Mouse (Mus musculus) CH12.LX (cell line): ENCODE measurements around the gene Zkscan8. TPM values are rescaled to one million over a fixed set of nuclear protein-coding genes. Genes with fewer than 3 reads are reported as not detected.

Source experiments
- DNase-seq: peaks from one replicate; pipeline ENCODE4 v3.0.0-alpha.2; 2013; ENCODE audit errors: extremely low read depth
- H3K27ac ChIP-seq: 2 replicates; pipeline ENCODE4 v1.5.1; 2012; ENCODE audit warnings: low read depth, mild to moderate bottlenecking, control low read depth, moderate library complexity; ENCODE audit not compliant: insufficient read depth
- H3K27me3 ChIP-seq: replicated peaks from 2 replicates; pipeline ENCODE3; 2012; ENCODE audit warnings: inconsistent platforms
- H3K36me3 ChIP-seq, 2 experiments: replicated peaks in 1 of 2; 2 replicates each; pipeline versions ENCODE3 to v1.6.1; 2012; ENCODE audit warnings: inconsistent platforms in 1 of 2, low read length in 1 of 2, mild to moderate bottlenecking in 1 of 2, mixed read lengths in 1 of 2, moderate library complexity in 1 of 2; ENCODE audit not compliant: control insufficient read depth in 1 of 2, insufficient read depth in 1 of 2
- H3K4me1 ChIP-seq, 2 experiments: 2 replicates each; pipeline ENCODE4 v1.6.1; 2012; ENCODE audit warnings: inconsistent platforms in 1 of 2, moderate library complexity in 1 of 2; ENCODE audit not compliant: insufficient read depth in 2 of 2, control insufficient read depth in 1 of 2
- H3K4me2 ChIP-seq: 2 replicates; pipeline ENCODE4 v1.6.1; 2012; ENCODE audit warnings: low read depth, mild to moderate bottlenecking, control low read depth; ENCODE audit not compliant: poor library complexity, insufficient read depth, severe bottlenecking
- H3K4me3 ChIP-seq, 3 experiments: fragments of 150-350 bp in 1 of 3; sonication (generic) in 1 of 3; replicated peaks in 1 of 3; 2 replicates each; pipeline versions ENCODE3 to v1.5.1; 2011 to 2012; ENCODE audit warnings: low read depth in 2 of 3, low read length in 2 of 3, mild to moderate bottlenecking in 2 of 3, moderate library complexity in 2 of 3, control low read depth in 1 of 3, improper control_type of control experiment in 1 of 3, inconsistent platforms in 1 of 3, mixed read lengths in 1 of 3; ENCODE audit not compliant: poor library complexity in 1 of 3
- H3K79me2 ChIP-seq: replicated peaks from 2 replicates; pipeline ENCODE4 v1.6.1; 2012; ENCODE audit warnings: mild to moderate bottlenecking, moderate library complexity; ENCODE audit not compliant: control insufficient read depth, poor library complexity, insufficient read depth, severe bottlenecking; ENCODE audit errors: extremely low read depth
- H3K9ac ChIP-seq: 2 replicates; pipeline ENCODE4 v1.6.1; 2012; ENCODE audit warnings: low read depth, mild to moderate bottlenecking, control low read depth, moderate library complexity; ENCODE audit not compliant: insufficient read depth
- H3K9me3 ChIP-seq: replicated peaks from 2 replicates; pipeline ENCODE3; 2012; ENCODE audit warnings: low read length, inconsistent platforms, mixed read lengths
- BHLHE40 ChIP-seq: IDR thresholded peaks from 2 replicates; pipeline ENCODE4 v1.6.1; 2011; ENCODE audit warnings: mild to moderate bottlenecking, low read depth, low read length, improper control_type of control experiment
- CHD1 ChIP-seq: IDR thresholded peaks from 2 replicates; pipeline ENCODE4 v1.6.1; 2012; ENCODE audit warnings: low read depth, low read length, improper control_type of control experiment, inconsistent platforms
- E2F4 ChIP-seq: IDR thresholded peaks from 2 replicates; pipeline ENCODE4 v1.6.1; 2011; ENCODE audit warnings: low read depth, low read length, improper control_type of control experiment; ENCODE audit not compliant: insufficient replicate concordance
- ELF1 ChIP-seq: IDR thresholded peaks from 2 replicates; pipeline ENCODE4 v1.6.1; 2014; ENCODE audit warnings: low read depth, mild to moderate bottlenecking, inconsistent platforms, low read length, improper control_type of control experiment
- EP300 ChIP-seq: IDR thresholded peaks from 2 replicates; pipeline ENCODE4 v1.6.1; 2011; ENCODE audit warnings: low read length, improper control_type of control experiment
- GABPA ChIP-seq: IDR thresholded peaks from 2 replicates; pipeline ENCODE4 v1.6.1; 2012; ENCODE audit warnings: low read depth, low read length, improper control_type of control experiment, inconsistent platforms; ENCODE audit not compliant: insufficient replicate concordance
- HCFC1 ChIP-seq: IDR thresholded peaks from 2 replicates; pipeline ENCODE4 v1.6.1; 2012; ENCODE audit warnings: low read depth, mild to moderate bottlenecking, inconsistent platforms, low read length, improper control_type of control experiment
- IRF4 ChIP-seq: IDR thresholded peaks from 2 replicates; pipeline ENCODE4 v1.6.1; 2014; ENCODE audit warnings: low read depth, mild to moderate bottlenecking, inconsistent platforms, low read length, improper control_type of control experiment
- JUN ChIP-seq: IDR thresholded peaks from 2 replicates; pipeline ENCODE4 v1.6.1; 2011; ENCODE audit warnings: low read depth, mild to moderate bottlenecking, low read length, improper control_type of control experiment, moderate library complexity; ENCODE audit not compliant: insufficient read depth
- JUND ChIP-seq: conservative IDR thresholded peaks from 2 replicates; pipeline ENCODE4 v1.6.1; 2011; ENCODE audit warnings: low read depth, low read length, improper control_type of control experiment
- MAX ChIP-seq: IDR thresholded peaks from 2 replicates; pipeline ENCODE4 v1.6.1; 2011; ENCODE audit warnings: low read length, improper control_type of control experiment
- MEF2A ChIP-seq: IDR thresholded peaks from 2 replicates; pipeline ENCODE4 v1.6.1; 2014; ENCODE audit warnings: low read depth, mild to moderate bottlenecking, inconsistent platforms, low read length, improper control_type of control experiment, borderline replicate concordance
- PAX5 ChIP-seq: IDR thresholded peaks from 2 replicates; pipeline ENCODE4 v1.6.1; 2012; ENCODE audit warnings: low read length, inconsistent platforms, mixed read lengths
- POLR2A ChIP-seq: IDR thresholded peaks from 2 replicates; pipeline ENCODE4 v1.6.1; 2011; ENCODE audit warnings: low read depth, mild to moderate bottlenecking, improper control_type of control experiment, low read length
- RAD21 ChIP-seq: IDR thresholded peaks from 2 replicates; pipeline ENCODE4 v1.6.1; 2011; ENCODE audit warnings: low read depth, mild to moderate bottlenecking, low read length, improper control_type of control experiment, moderate library complexity
- SMC3 ChIP-seq: IDR thresholded peaks from 2 replicates; pipeline ENCODE4 v1.6.1; 2011; ENCODE audit warnings: low read depth, low read length, improper control_type of control experiment
- UBTF ChIP-seq: IDR thresholded peaks from 2 replicates; pipeline ENCODE4 v1.6.1; 2012; ENCODE audit warnings: low read depth, mild to moderate bottlenecking, inconsistent platforms, low read length, improper control_type of control experiment, moderate library complexity
- USF1 ChIP-seq: IDR thresholded peaks from 2 replicates; pipeline ENCODE4 v1.6.1; 2014; ENCODE audit warnings: low read depth, mild to moderate bottlenecking, inconsistent platforms, low read length, improper control_type of control experiment
- ZKSCAN1 ChIP-seq: IDR thresholded peaks from 2 replicates; pipeline ENCODE4 v1.6.1; 2012; ENCODE audit warnings: low read depth, inconsistent platforms, low read length, improper control_type of control experiment, borderline replicate concordance
- dilution Hi-C: fragments of 300-500 bp; cut with MboI; formaldehyde crosslinking; loops from 2 replicates; pipeline ENCODE4 v1.14.3; 2020; ENCODE audit warnings: low sequenced_read_pairs; ENCODE audit not compliant: extremely low pct_unique_long_range_greater_than_20kb, extremely low pct_ligation_motif_present
- in situ Hi-C: fragments of 300-500 bp; cut with MboI; formaldehyde crosslinking; loops from 3 replicates; pipeline ENCODE4 v1.14.3; 2019; ENCODE audit warnings: low sequenced_read_pairs, low pct_ligation_motif_present, low pct_unique_long_range_greater_than_20kb, mixed read lengths
- polyA plus RNA-seq: library from polyadenylated mRNA; unstranded; fragments of >175 nt; gene quantifications from 2 replicates; pipeline ENCODE4 v1.2.1, GENCODE M21; 2012; ENCODE audit warnings: low read depth; ENCODE audit not compliant: insufficient read length
- total RNA-seq, 2 experiments: library from RNA; depleted of rRNA; stranded (reverse); fragments of 300-350 nt in 1 of 2; fragments of >200 nt in 1 of 2; gene quantifications; 2 replicates each; pipeline ENCODE4 v1.2.3; 2012 to 2014

Zkscan8 gene
- total and polyA plus RNA-seq, 3 experiments: 7.4 to 9.7 (median 7.6) TPM

DNA sequence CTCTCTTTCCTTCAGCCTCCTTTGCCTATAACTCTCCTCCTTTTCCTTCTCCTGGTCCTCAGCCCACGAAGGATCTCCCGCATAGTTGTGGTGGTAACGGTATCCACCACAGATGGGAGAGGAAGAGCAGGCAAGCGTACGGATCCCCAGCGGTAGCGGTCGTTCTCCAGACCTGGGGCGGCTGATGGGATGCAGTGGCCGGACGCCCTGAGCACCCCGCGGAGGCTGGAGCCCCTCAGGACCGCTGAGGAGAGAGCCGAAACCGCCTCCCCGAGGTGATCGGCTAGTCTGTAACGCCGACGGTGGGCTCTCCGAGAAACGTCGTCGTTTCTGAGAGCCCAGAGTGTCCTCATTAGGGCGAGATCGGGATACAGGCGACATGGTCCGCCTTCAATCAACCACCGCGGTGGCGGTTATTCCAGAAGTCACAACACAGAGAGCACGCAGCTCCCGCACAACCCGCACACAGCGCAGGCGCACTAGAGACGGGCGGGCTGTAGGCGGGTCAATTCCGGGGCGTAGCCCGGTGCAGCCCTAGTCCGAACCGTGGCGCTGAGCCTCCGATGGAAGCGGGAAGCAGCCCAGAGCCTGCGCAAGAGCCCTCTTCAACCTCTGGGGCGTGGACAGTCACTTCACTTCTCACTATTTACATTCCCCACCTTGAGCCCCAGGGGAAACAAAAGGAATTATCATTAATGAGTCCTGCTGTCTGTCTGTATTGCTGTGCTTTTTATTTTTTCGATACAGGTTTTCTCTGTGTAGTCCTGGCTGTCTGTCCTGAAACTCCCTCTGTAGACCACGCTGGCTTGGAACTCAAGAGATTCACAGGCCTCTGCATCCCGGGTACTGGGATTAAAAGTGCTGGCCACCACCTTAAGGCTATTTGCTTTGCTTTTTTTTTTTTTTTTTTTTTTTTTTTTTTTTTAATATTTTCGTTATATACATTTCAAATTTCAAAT is 62.6 kb downstream of the Zkscan8 start, which contains the start of gene Nkapl (continued):
- TF ChIP-seq BHLHE40: no peak
- TF ChIP-seq UBTF: no peak; the same call in 1 of the 2 replicates
- no peak for TF ChIP-seq USF1
- peak; percentile 63; the same call in 1 of the 2 replicates for TF ChIP-seq MAX
- TF ChIP-seq MEF2A: peak; percentile 13; the same call in 1 of the 2 replicates
- TF ChIP-seq POLR2A: peak; percentile 85
- TF ChIP-seq JUND: no peak
- TF ChIP-seq ZKSCAN1: no peak
- no peak for TF ChIP-seq EP300
- TF ChIP-seq SMC3: no peak
- no peak for TF ChIP-seq JUN
- TF ChIP-seq PAX5: no peak
- no peak for TF ChIP-seq E2F4
- TF ChIP-seq CHD1: no peak
- no peak for TF ChIP-seq RAD21

DNA sequence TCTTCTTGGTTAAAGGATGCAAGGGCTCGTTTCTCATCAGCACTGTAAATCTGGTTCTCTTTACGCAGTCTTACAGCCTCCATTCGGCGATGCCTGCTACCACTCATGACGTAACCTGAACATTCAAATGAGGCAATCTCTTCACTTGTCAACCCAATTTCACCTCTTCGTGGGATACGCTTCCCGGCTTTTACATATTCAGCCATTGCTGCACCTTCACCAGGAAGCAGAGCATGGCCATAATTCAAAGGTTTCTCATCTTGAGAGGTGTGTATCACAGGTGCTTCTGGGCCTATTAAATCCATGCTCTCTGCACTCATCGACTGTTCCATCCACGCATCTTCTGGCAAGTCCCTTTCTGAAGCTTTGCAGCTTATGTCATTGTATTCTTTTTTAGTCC is 63.6 kb downstream of the Zkscan8 start:
- H3K36me3 ChIP-seq: no peaks in the 10 kb centered on the region
- peak overlapping the region; percentile 59; the same call in 1 of the 2 replicates for H3K4me2 ChIP-seq
- peaks cover 2 to 4% of the 10 kb centered on the region in 2 experiments; a peak in 1 of 4 replicates for H3K4me1 ChIP-seq
- no peak overlapping the region for H3K27ac ChIP-seq
- in situ Hi-C loops: no loop called here
- DNase-seq: no peak
- H3K9me3 ChIP-seq: no peaks in the 10 kb centered on the region
- no peak overlapping the region for H3K4me3 ChIP-seq
- dilution Hi-C loops: no loop called here
- no peak overlapping the region for H3K9ac ChIP-seq
- TF ChIP-seq ELF1 (no peak), RAD21 (no peak), ZKSCAN1 (no peak), MAX (no peak), GABPA (no peak), HCFC1 (no peak), IRF4 (no peak)
- no peaks in the 10 kb centered on the region for H3K79me2 ChIP-seq
- peaks cover 2% of the 10 kb centered on the region for H3K27me3 ChIP-seq

Other genes starting within 250 kb of the Zkscan8 start
Only the 20 nearest of the 29 such genes appear.
- gene Olfr1367, start 184.2 kb downstream of the Zkscan8 start, total RNA-seq (2012; rRNA removed): not detected in 2 replicates
- gene Olfr1367, start 184.2 kb downstream of the Zkscan8 start, total RNA-seq (2014; rRNA removed): not detected in 2 replicates
- gene Olfr1367, start 184.2 kb downstream of the Zkscan8 start, polyA plus RNA-seq: not detected in 2 replicates
- 9.9 and 10.2 TPM in 2 replicates for gene Zscan12, start 168.3 kb downstream of the Zkscan8 start, total RNA-seq (2012; rRNA removed)
- 14.7 and 15.1 TPM in 2 replicates for gene Zscan12, start 168.3 kb downstream of the Zkscan8 start, total RNA-seq (2014; rRNA removed)
- gene Zscan12, start 168.3 kb downstream of the Zkscan8 start, polyA plus RNA-seq: 10.6 and 10.7 TPM in 2 replicates
- 20.0 and 20.9 TPM in 2 replicates for gene Zkscan3, start 128.4 kb downstream of the Zkscan8 start, total RNA-seq (2012; rRNA removed)
- 32.7 and 36.2 TPM in 2 replicates for gene Zkscan3, start 128.4 kb downstream of the Zkscan8 start, total RNA-seq (2014; rRNA removed)
- 18.1 and 19.1 TPM in 2 replicates for gene Zkscan3, start 128.4 kb downstream of the Zkscan8 start, polyA plus RNA-seq
- gene Pgbd1, start 90.1 kb downstream of the Zkscan8 start, total RNA-seq (2012; rRNA removed): 3.1 and 4.0 TPM in 2 replicates
- 7.0 and 7.4 TPM in 2 replicates for gene Pgbd1, start 90.1 kb downstream of the Zkscan8 start, total RNA-seq (2014; rRNA removed)
- 3.0 and 3.9 TPM in 2 replicates for gene Pgbd1, start 90.1 kb downstream of the Zkscan8 start, polyA plus RNA-seq
- 14.8 and 16.0 TPM in 2 replicates for gene Zscan26, start 77.4 kb downstream of the Zkscan8 start, total RNA-seq (2012; rRNA removed)
- gene Zscan26, start 77.4 kb downstream of the Zkscan8 start, total RNA-seq (2014; rRNA removed): 20.9 and 25.9 TPM in 2 replicates
- gene Zscan26, start 77.4 kb downstream of the Zkscan8 start, polyA plus RNA-seq: 13.4 and 14.2 TPM in 2 replicates
- gene Nkapl, start 62.6 kb downstream of the Zkscan8 start, total RNA-seq (2012; rRNA removed): 0.76 and 0.80 TPM in 2 replicates
- gene Nkapl, start 62.6 kb downstream of the Zkscan8 start, total RNA-seq (2014; rRNA removed): 0.84 and 0.90 TPM in 2 replicates
- gene Nkapl, start 62.6 kb downstream of the Zkscan8 start, polyA plus RNA-seq: 0.26 and 0.56 TPM in 2 replicates
- gene Zkscan4, start 52.2 kb downstream of the Zkscan8 start, total RNA-seq (2012; rRNA removed): not detected in 2 replicates
- not detected in 2 replicates for gene Zkscan4, start 52.2 kb downstream of the Zkscan8 start, total RNA-seq (2014; rRNA removed)
- gene Zkscan4, start 52.2 kb downstream of the Zkscan8 start, polyA plus RNA-seq: not detected in 2 replicates
- gene Gm10065, start 51.7 kb downstream of the Zkscan8 start, total RNA-seq (2012; rRNA removed): not detected in 2 replicates
- not detected in 2 replicates for gene Gm10065, start 51.7 kb downstream of the Zkscan8 start, total RNA-seq (2014; rRNA removed)
- not detected in 2 replicates for gene Gm10065, start 51.7 kb downstream of the Zkscan8 start, polyA plus RNA-seq
- gene AK157302, start 35.9 kb downstream of the Zkscan8 start, total RNA-seq (2012; rRNA removed): 0.17 and 0.29 TPM in 2 replicates
- gene AK157302, start 35.9 kb downstream of the Zkscan8 start, total RNA-seq (2014; rRNA removed): 0.47 TPM in 2 replicates
- 0.26 TPM in 1 of 2 replicates, not detected in the other for gene AK157302, start 35.9 kb downstream of the Zkscan8 start, polyA plus RNA-seq
- gene Gm11273, start 29.7 kb downstream of the Zkscan8 start, total RNA-seq (2012; rRNA removed): 13.5 and 21.0 TPM in 2 replicates
- gene Gm11273, start 29.7 kb downstream of the Zkscan8 start, total RNA-seq (2014; rRNA removed): 28.3 and 28.8 TPM in 2 replicates
- gene Gm11273, start 29.7 kb downstream of the Zkscan8 start, polyA plus RNA-seq: 239 and 279 TPM in 2 replicates
- gene Olfr1366, start 11.7 kb upstream of the Zkscan8 start, total RNA-seq (2012; rRNA removed): not detected in 2 replicates
- gene Olfr1366, start 11.7 kb upstream of the Zkscan8 start, total RNA-seq (2014; rRNA removed): not detected in 2 replicates
- 0.08 and 0.10 TPM in 2 replicates for gene Olfr1366, start 11.7 kb upstream of the Zkscan8 start, polyA plus RNA-seq
- gene Olfr1535, start 28.8 kb upstream of the Zkscan8 start, total RNA-seq (2012; rRNA removed): not detected in 2 replicates
- gene Olfr1535, start 28.8 kb upstream of the Zkscan8 start, total RNA-seq (2014; rRNA removed): not detected in 2 replicates
- not detected in 2 replicates for gene Olfr1535, start 28.8 kb upstream of the Zkscan8 start, polyA plus RNA-seq
- gene Olfr1364, start 50.6 kb upstream of the Zkscan8 start, total RNA-seq (2012; rRNA removed): not detected in 2 replicates
- gene Olfr1364, start 50.6 kb upstream of the Zkscan8 start, total RNA-seq (2014; rRNA removed): not detected in 2 replicates
- not detected in 2 replicates for gene Olfr1364, start 50.6 kb upstream of the Zkscan8 start, polyA plus RNA-seq
- gene Olfr1362, start 82.9 kb upstream of the Zkscan8 start, total RNA-seq (2012; rRNA removed): not detected in 2 replicates
- gene Olfr1362, start 82.9 kb upstream of the Zkscan8 start, total RNA-seq (2014; rRNA removed): not detected in 2 replicates
- gene Olfr1362, start 82.9 kb upstream of the Zkscan8 start, polyA plus RNA-seq: not detected in 2 replicates
- gene Olfr11, start 111.4 kb upstream of the Zkscan8 start, total RNA-seq (2012; rRNA removed): 1.0 and 1.4 TPM in 2 replicates
- 0.34 and 0.70 TPM in 2 replicates for gene Olfr11, start 111.4 kb upstream of the Zkscan8 start, total RNA-seq (2014; rRNA removed)
- 0.23 and 1.3 TPM in 2 replicates for gene Olfr11, start 111.4 kb upstream of the Zkscan8 start, polyA plus RNA-seq
- gene Olfr1361, start 132.3 kb upstream of the Zkscan8 start, total RNA-seq (2012; rRNA removed): not detected in 2 replicates
- not detected in 2 replicates for gene Olfr1361, start 132.3 kb upstream of the Zkscan8 start, total RNA-seq (2014; rRNA removed)
- not detected in 2 replicates for gene Olfr1361, start 132.3 kb upstream of the Zkscan8 start, polyA plus RNA-seq
- gene Olfr1360, start 146.3 kb upstream of the Zkscan8 start, total RNA-seq (2012; rRNA removed): not detected in 2 replicates
- gene Olfr1360, start 146.3 kb upstream of the Zkscan8 start, total RNA-seq (2014; rRNA removed): not detected in 2 replicates
- not detected in 2 replicates for gene Olfr1360, start 146.3 kb upstream of the Zkscan8 start, polyA plus RNA-seq
- not detected in 2 replicates for gene Olfr1359, start 167.0 kb upstream of the Zkscan8 start, total RNA-seq (2012; rRNA removed)
- not detected in 2 replicates for gene Olfr1359, start 167.0 kb upstream of the Zkscan8 start, total RNA-seq (2014; rRNA removed)
- not detected in 2 replicates for gene Olfr1359, start 167.0 kb upstream of the Zkscan8 start, polyA plus RNA-seq
- gene Hist1h2bl, start 185.0 kb upstream of the Zkscan8 start, total RNA-seq (2012; rRNA removed): 897 and 953 TPM in 2 replicates
- gene Hist1h2bl, start 185.0 kb upstream of the Zkscan8 start, total RNA-seq (2014; rRNA removed): 16.0 and 18.1 TPM in 2 replicates
- 1.7 and 3.8 TPM in 2 replicates for gene Hist1h2bl, start 185.0 kb upstream of the Zkscan8 start, polyA plus RNA-seq
- 839 and 880 TPM in 2 replicates for gene Hist1h2ai, start 185.3 kb upstream of the Zkscan8 start, total RNA-seq (2012; rRNA removed)
- 3.9 and 6.3 TPM in 2 replicates for gene Hist1h2ai, start 185.3 kb upstream of the Zkscan8 start, total RNA-seq (2014; rRNA removed)
- gene Hist1h2ai, start 185.3 kb upstream of the Zkscan8 start, polyA plus RNA-seq: not detected in 2 replicates